Mouse (Mus musculus): ENCODE measurements at regions not wholly inside any gene's neighbourhood (a gene's known extent, or its start where the extent isn't known, plus 50 kb on each side); places are given as distances from the start of the nearest gene placed in this dataset.

GRCm38 (mm10) chr12:112235841-112236240 is 89.8 kb downstream of the Kif26a start:
- ATAC-seq (ENCODE audit: insufficient number of reproducible peaks, low FRiP score): no peak
- peaks cover 34% of the 10 kb centered on the region for H3K27me3 ChIP-seq (replicated peaks)
- H3K36me3 ChIP-seq: no peaks in the 10 kb centered on the region
- H3K9me3 ChIP-seq (replicated peaks): no peaks in the 10 kb centered on the region
- no peak overlapping the region for H3K4me2 ChIP-seq
- H3K4me3 ChIP-seq: no peak overlapping the region
- H3K4me1 ChIP-seq (replicated peaks): peaks cover 18% of the 10 kb centered on the region
- WGBS: 47% methylated on average over 4 of the region's 4 CpGs
- H3K9ac ChIP-seq: no peak overlapping the region
- H3K27ac ChIP-seq (ENCODE audit: poor library complexity, severe bottlenecking): no peak overlapping the region

GRCm38 (mm10) chr12:112237061-112237490 is 91.1 kb downstream of the Kif26a start:
- 43% methylated on average over 13 of the region's 13 CpGs for WGBS
- H3K9ac ChIP-seq: no peak overlapping the region
- no peaks in the 10 kb centered on the region for H3K9me3 ChIP-seq (replicated peaks)
- H3K4me3 ChIP-seq: no peak overlapping the region
- H3K4me2 ChIP-seq: peak overlapping the region; percentile 44
- peaks cover 23% of the 10 kb centered on the region for H3K4me1 ChIP-seq (replicated peaks)
- ATAC-seq (ENCODE audit: insufficient number of reproducible peaks, low FRiP score): no peak
- peaks cover 34% of the 10 kb centered on the region for H3K27me3 ChIP-seq (replicated peaks)
- H3K27ac ChIP-seq (ENCODE audit: poor library complexity, severe bottlenecking): no peak overlapping the region
- H3K36me3 ChIP-seq: no peaks in the 10 kb centered on the region

- 39% methylated on average over 7 of the region's 7 CpGs for WGBS
- Histone ChIP-seq H3K4me1 (replicated peaks) (peaks cover 24% of the 10 kb centered on the region), H3K4me2 (no peak overlapping the region), H3K9me3 (replicated peaks) (no peaks in the 10 kb centered on the region), H3K27me3 (replicated peaks) (peaks cover 39% of the 10 kb centered on the region), H3K36me3 (no peaks in the 10 kb centered on the region), H3K9ac (no peak overlapping the region), H3K27ac (ENCODE audit: poor library complexity, severe bottlenecking) (no peak overlapping the region), H3K4me3 (no peak overlapping the region)
- ATAC-seq (ENCODE audit: insufficient number of reproducible peaks, low FRiP score): no peak
Observed at GRCm38 (mm10) chr12:112238834-112239233, 92.8 kb downstream of the Kif26a start.

- Histone ChIP-seq H3K4me3 (no peak overlapping the region), H3K9me3 (replicated peaks) (no peaks in the 10 kb centered on the region), H3K4me1 (replicated peaks) (peaks cover 35% of the 10 kb centered on the region), H3K9ac (no peak overlapping the region), H3K27me3 (replicated peaks) (peaks cover 36% of the 10 kb centered on the region), H3K36me3 (no peaks in the 10 kb centered on the region), H3K4me2 (no peak overlapping the region), H3K27ac (ENCODE audit: poor library complexity, severe bottlenecking) (no peak overlapping the region)
- ATAC-seq (ENCODE audit: insufficient number of reproducible peaks, low FRiP score): no peak
- WGBS: 20% methylated on average over 3 of the region's 3 CpGs
Observed at GRCm38 (mm10) chr12:112241740-112242171, 95.7 kb downstream of the Kif26a start.

DNA sequence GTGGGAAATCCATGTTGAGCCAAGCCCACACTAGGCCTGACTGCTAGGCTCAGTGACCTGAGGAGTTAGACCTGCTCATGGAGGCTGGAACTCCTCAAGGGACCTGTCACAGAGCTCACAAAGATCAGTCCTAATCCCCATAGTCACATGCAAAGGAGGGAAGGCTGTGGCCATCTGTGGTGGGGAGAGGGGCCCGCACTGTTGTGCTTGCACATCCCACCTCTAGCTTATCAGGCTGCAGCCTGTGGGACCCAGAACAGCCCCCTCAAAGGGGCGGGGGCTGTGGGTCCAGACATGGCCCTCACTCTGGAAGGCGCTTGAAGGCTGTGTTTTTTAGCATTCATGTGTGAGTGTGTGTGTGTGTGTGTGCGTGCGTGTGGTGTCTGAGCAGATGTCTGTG is 97.2 kb downstream of the Kif26a start:
- no peak overlapping the region for H3K4me3 ChIP-seq
- no peaks in the 10 kb centered on the region for H3K9me3 ChIP-seq (replicated peaks)
- H3K9ac ChIP-seq: no peak overlapping the region
- H3K36me3 ChIP-seq: no peaks in the 10 kb centered on the region
- peaks cover 28% of the 10 kb centered on the region for H3K27me3 ChIP-seq (replicated peaks)
- no peak for ATAC-seq (ENCODE audit: insufficient number of reproducible peaks, low FRiP score)
- no peak overlapping the region for H3K4me2 ChIP-seq
- 63% methylated on average over 5 of the region's 5 CpGs for WGBS
- peaks cover 26% of the 10 kb centered on the region for H3K4me1 ChIP-seq (replicated peaks)
- no peak overlapping the region for H3K27ac ChIP-seq (ENCODE audit: poor library complexity, severe bottlenecking)

DNA sequence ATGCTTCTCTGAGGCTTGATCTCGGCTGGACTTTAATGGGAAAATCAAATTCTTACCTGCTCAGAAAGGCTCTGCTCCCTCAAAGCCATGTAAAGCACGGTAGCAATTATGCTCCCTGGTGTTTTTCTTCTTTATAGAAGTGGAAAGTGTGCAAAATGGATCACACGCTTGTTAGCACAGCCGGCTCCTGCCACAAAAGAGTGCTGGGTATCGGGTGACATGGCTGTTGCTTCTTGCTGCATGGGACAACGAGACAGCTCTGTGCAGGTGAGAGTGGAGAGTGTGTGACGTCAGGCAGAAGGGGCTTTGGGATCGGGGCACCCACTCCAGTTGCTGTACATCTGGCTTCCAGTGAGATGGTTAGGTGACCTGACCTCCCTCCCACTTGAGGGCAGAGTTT is 104.9 kb downstream of the Kif26a start:
- WGBS: 69% methylated on average over 8 of the region's 8 CpGs
- H3K4me2 ChIP-seq: no peak overlapping the region
- no peaks in the 10 kb centered on the region for H3K4me1 ChIP-seq (replicated peaks)
- no peak overlapping the region for H3K4me3 ChIP-seq
- H3K9ac ChIP-seq: no peak overlapping the region
- H3K27ac ChIP-seq (ENCODE audit: poor library complexity, severe bottlenecking): no peak overlapping the region
- H3K9me3 ChIP-seq (replicated peaks): 0 out of 2 replicates have a peak, but pooled peaks cover 9% of the 10 kb centered on the region
- no peaks in the 10 kb centered on the region for H3K27me3 ChIP-seq (replicated peaks)
- ATAC-seq (ENCODE audit: insufficient number of reproducible peaks, low FRiP score): no peak
- H3K36me3 ChIP-seq: no peaks in the 10 kb centered on the region

DNA sequence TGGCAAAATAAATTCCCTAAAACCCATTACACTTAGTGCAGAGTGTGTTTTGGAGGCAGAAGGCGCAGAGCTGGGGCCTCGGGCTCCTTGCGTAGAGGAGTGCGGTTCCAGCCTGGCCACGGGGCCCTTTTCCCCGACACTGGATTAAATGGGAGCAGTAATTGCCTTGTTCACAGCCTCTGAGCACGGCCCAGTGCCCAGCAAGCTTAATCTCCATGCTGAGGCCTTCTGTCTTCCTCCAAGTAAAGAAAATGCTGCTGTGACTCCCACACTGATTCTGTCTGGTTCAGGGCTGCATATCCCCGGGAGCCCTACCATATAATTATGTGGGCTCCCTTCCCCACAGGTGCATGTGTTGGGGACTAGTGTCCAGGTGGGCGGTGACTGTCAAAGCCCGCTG is 107.5 kb downstream of the Kif26a start:
- Histone ChIP-seq H3K27me3 (replicated peaks) (0 out of 2 replicates have a peak, but pooled peaks cover 4% of the 10 kb centered on the region), H3K4me1 (replicated peaks) (no peaks in the 10 kb centered on the region), H3K4me3 (no peak overlapping the region), H3K36me3 (no peaks in the 10 kb centered on the region), H3K4me2 (no peak overlapping the region), H3K9ac (no peak overlapping the region), H3K9me3 (replicated peaks) (0 out of 2 replicates have a peak, but pooled peaks cover 9% of the 10 kb centered on the region), H3K27ac (ENCODE audit: poor library complexity, severe bottlenecking) (no peak overlapping the region)
- WGBS: 80% methylated on average over 10 of the region's 10 CpGs
- ATAC-seq (ENCODE audit: insufficient number of reproducible peaks, low FRiP score): no peak

DNA sequence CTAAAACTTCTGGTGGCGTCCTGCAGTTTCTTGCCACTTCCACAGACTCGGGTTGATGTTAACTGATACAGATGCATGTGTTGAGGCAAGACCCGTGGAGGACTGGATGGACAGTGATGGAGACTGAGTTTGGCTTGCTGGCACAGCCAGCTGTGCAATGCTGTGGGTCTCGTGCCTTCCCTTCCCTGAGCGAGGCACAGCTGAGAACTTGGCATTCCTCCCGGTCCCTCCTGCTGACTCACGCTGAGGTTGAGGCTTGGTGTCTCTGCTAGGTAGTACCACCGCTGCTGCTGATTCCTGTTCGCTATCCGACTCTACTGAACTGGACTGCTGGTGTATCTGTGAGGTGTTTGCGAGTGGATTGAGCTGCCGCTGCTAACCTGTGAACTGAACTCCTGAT is 109.2 kb downstream of the Kif26a start:
- Histone ChIP-seq H3K36me3 (no peaks in the 10 kb centered on the region), H3K27me3 (replicated peaks) (0 out of 2 replicates have a peak, but pooled peaks cover 4% of the 10 kb centered on the region), H3K27ac (ENCODE audit: poor library complexity, severe bottlenecking) (no peak overlapping the region), H3K4me2 (no peak overlapping the region), H3K9ac (no peak overlapping the region), H3K4me3 (no peak overlapping the region), H3K9me3 (replicated peaks) (0 out of 2 replicates have a peak, but pooled peaks cover 9% of the 10 kb centered on the region), H3K4me1 (replicated peaks) (peaks cover 5% of the 10 kb centered on the region; the same call in 1 of the 2 replicates)
- 78% methylated on average over 12 of the region's 12 CpGs for WGBS
- ATAC-seq (ENCODE audit: insufficient number of reproducible peaks, low FRiP score): no peak

DNA sequence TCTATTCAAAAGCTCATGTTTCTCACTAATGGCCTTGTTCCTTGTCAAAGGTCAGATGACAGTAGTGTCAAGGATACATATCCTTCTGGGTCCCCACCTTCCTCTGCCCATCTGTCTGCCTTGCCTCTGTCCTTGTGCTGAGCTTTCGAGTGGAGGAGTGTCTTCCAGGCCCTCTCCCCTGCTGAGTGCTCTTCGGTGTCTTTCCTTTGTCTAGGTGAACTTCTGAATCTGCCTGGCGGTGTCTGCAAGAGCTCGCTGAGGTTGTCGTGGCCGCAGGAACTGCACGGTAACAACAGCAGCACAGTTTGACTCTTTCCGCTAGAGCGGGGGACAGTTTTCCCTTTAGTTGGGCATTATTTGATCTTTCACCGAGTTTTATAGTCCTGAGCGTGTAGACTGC is 111.7 kb downstream of the Kif26a start:
- peaks cover 8% of the 10 kb centered on the region; the same call in 1 of the 2 replicates for H3K4me1 ChIP-seq (replicated peaks)
- ATAC-seq (ENCODE audit: insufficient number of reproducible peaks, low FRiP score): no peak
- WGBS: 60% methylated on average over 11 of the region's 11 CpGs

DNA sequence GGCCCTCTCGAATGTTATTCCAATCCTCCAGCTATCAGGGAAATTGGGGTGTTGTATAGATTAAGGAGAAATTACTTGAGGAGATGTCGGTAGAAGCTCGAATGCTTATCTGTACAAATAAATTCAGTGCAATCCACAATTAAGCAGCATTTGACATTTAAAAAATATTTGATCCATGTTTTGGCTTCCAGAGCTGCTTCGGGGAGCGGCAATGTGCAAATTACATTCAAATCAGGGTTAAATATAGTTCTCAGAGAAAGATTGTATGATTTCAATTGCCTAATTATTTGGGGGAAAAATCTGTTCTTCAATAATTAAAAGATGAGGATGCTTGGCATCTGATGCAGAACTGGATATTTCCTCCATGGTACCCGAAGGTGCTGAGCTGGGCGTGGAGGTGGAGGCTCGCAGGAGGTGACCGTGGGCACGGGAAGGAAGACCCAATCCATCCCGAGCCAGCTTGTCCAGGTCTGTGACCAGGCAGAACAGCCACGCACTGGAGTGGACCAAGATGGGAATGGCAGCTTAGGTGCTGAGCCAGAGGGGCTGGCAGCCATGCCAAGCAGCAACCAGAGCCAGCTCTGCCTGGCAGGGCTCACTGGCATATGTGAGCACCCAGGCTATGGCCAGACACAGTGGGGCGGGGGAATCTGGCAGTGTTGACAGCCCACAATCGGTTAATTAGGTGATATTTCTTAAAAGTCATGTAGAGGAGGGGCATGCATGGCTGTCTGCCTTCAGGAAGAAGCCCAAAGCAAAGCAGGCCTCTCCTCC is 117.5 kb downstream of the Kif26a start:
- WGBS: 73% methylated on average over 14 of the region's 14 CpGs
- no peak overlapping the region for H3K9ac ChIP-seq
- peaks cover 36% of the 10 kb centered on the region for H3K27me3 ChIP-seq (replicated peaks)
- H3K4me2 ChIP-seq: no peak overlapping the region
- H3K4me1 ChIP-seq (replicated peaks): peaks cover 8% of the 10 kb centered on the region; the same call in 1 of the 2 replicates
- no peak for ATAC-seq (ENCODE audit: insufficient number of reproducible peaks, low FRiP score)
- H3K27ac ChIP-seq (ENCODE audit: poor library complexity, severe bottlenecking): no peak overlapping the region
- no peaks in the 10 kb centered on the region for H3K9me3 ChIP-seq (replicated peaks)
- H3K36me3 ChIP-seq: no peaks in the 10 kb centered on the region
- H3K4me3 ChIP-seq: no peak overlapping the region

More for the DNA sequence above, 111.7 kb downstream of the Kif26a start:
- Histone ChIP-seq H3K36me3 (no peaks in the 10 kb centered on the region), H3K27me3 (replicated peaks) (peaks cover 14% of the 10 kb centered on the region; the same call in 1 of the 2 replicates), H3K4me2 (no peak overlapping the region), H3K27ac (ENCODE audit: poor library complexity, severe bottlenecking) (no peak overlapping the region), H3K4me3 (no peak overlapping the region), H3K9me3 (replicated peaks) (0 out of 2 replicates have a peak, but pooled peaks cover 9% of the 10 kb centered on the region), H3K9ac (no peak overlapping the region)

GRCm38 (mm10) chr12:112264201-112264600 is 118.2 kb downstream of the Kif26a start:
- peaks cover 8% of the 10 kb centered on the region; the same call in 1 of the 2 replicates for H3K4me1 ChIP-seq (replicated peaks)
- no peak overlapping the region for H3K4me3 ChIP-seq
- no peak overlapping the region for H3K9ac ChIP-seq
- H3K27ac ChIP-seq (ENCODE audit: poor library complexity, severe bottlenecking): no peak overlapping the region
- H3K36me3 ChIP-seq: no peaks in the 10 kb centered on the region
- no peak for ATAC-seq (ENCODE audit: insufficient number of reproducible peaks, low FRiP score)
- 86% methylated on average over 7 of the region's 7 CpGs for WGBS
- no peak overlapping the region for H3K4me2 ChIP-seq
- peaks cover 36% of the 10 kb centered on the region for H3K27me3 ChIP-seq (replicated peaks)
- H3K9me3 ChIP-seq (replicated peaks): no peaks in the 10 kb centered on the region

All from heart, embryonic 12.5 days (tissue).